Mouse (Mus musculus): ENCODE results near the gene Olfr319. TPM values are rescaled to one million over a fixed set of nuclear protein-coding genes. Genes with fewer than 3 reads are reported as not detected.
"Not testable (repeated sequence)": the region's sequence is repeated elsewhere in the genome, so short reads cannot be mapped to it uniquely, and the experiment has no call there.

Gene Olfr319
- not detected in 2 replicates for polyA plus RNA-seq (2016; fragmentation: Nextera tagmentation; extraction: Ambion mirVana)

DNA sequence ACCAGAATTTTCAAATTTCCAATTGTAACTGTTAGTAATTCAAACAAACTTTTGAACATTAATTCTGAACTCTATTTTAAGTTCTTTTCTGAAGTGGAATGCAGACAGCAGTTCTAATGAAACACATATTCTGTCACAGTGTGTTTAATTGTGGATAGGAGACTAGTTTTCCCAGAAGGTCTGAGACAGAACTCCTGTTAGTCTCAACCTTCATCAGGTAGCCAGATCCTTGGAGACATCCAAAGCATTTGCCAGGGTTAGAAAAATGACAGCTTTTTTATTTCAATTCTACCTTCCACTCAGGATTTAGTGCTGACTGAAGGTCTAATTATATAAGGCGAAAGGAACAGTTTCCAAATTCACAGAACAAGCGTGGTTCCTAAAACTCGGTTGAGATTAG, at the start of gene Olfr319:
Gene Olfr319 (plus strand): TSS at position 301 of the 400 bp plus-strand sequence.
- Histone ChIP-seq H3K9me3 (replicated peaks) (peaks cover 19% of the 10 kb centered on the region), H3K27ac (replicated peaks) (no peak within 1 kb of the TSS), H3K27me3 (ENCODE audit: low read depth, poor library complexity, severe bottlenecking) (no peaks in the 10 kb centered on the region), H3K4me3 (no peak within 1 kb of the TSS), H3K4me1 (no peaks in the 10 kb centered on the region), H3K36me3 (no peaks in the 10 kb centered on the region)
- 90% methylated on average over 3 of the region's 3 CpGs for WGBS
- DNase-seq (ENCODE audit: low spot score), result no peak

DNA sequence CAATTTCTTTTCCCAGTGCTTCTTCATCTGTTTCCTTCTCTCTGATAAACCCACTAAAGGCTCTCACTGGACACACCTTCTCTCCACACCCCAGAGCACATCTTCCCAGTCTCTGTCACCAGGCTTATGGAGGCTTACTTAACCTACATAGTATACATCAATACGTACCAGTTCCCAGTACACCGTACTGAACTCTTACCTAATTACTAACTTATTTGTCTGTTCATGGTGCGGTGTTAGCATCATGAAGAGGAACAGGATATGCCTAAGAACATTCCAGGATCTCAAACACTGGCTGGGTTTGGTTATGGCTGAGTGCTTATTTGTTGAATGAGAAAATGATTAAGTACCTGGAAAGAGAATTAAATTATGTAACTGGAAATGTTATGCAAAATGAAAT, 43.8 kb upstream of the Olfr319 start:
- Histone ChIP-seq H3K27ac (replicated peaks) (no peak overlapping the region), H3K36me3 (no peaks in the 10 kb centered on the region), H3K9me3 (replicated peaks) (no peaks in the 10 kb centered on the region), H3K27me3 (ENCODE audit: low read depth, poor library complexity, severe bottlenecking) (no peaks in the 10 kb centered on the region), H3K4me1 (no peaks in the 10 kb centered on the region), H3K4me3 (no peak overlapping the region)
- no peak for DNase-seq (ENCODE audit: low spot score)
- WGBS, result 89% methylated on average over 3 of the region's 3 CpGs

DNA sequence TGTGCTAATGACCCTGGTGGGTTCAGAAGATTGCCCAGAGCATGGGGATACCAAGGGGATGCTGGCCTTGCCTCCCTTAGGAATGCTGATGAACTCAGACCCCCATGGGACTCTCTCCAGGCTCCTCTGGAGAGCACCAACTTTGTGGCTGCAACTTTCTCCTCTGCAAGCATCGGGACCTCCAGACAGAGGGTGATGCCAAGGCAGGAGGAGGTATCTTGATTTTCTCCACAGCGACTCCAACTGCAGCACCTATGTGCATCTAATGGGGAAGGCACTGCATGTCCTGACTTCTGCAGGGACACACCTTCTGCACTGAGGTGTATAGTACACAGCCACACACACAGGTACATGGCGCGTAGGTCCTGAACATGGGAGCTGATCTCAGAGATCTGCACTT, 40.4 kb upstream of the Olfr319 start, which contains the start of gene Olfr322:
Gene Olfr322 (plus strand): TSS at position 187 of the 400 bp plus-strand sequence.
- H3K36me3 ChIP-seq, result no peaks in the 10 kb centered on the region
- H3K4me1 ChIP-seq, result no peaks in the 10 kb centered on the region
- H3K27me3 ChIP-seq (ENCODE audit: low read depth, poor library complexity, severe bottlenecking), result no peaks in the 10 kb centered on the region
- no peak within 1 kb of the TSS for H3K4me3 ChIP-seq
- no peak within 1 kb of the TSS for H3K27ac ChIP-seq (replicated peaks)
- no peaks in the 10 kb centered on the region for H3K9me3 ChIP-seq (replicated peaks)
- no peak for DNase-seq (ENCODE audit: low spot score)
- 89% methylated on average over 4 of the region's 4 CpGs for WGBS

DNA sequence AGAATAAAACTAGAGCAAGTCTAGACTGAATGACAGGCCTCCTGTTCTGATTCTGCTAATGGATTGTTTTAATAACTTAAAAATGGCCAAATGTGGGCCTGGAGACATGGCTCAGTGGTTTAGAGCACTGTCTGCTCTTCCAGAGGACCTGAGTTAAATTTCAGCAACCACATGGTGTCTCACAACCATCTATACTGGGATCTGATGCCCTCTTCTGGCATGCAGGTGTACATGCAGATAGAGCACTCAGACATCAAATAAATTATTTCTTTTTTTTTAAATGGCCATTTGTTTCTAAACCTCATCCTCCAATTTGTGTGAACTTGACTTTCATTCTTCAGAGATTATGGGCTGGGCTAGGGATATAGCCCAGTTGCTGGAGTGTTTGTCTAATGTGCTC, 29.7 kb upstream of the Olfr319 start:
- no peak for DNase-seq (ENCODE audit: low spot score)
- no peaks in the 10 kb centered on the region for H3K9me3 ChIP-seq (replicated peaks)
- no peaks in the 10 kb centered on the region for H3K4me1 ChIP-seq
- no peak overlapping the region for H3K4me3 ChIP-seq
- H3K36me3 ChIP-seq, result no peaks in the 10 kb centered on the region
- no peak overlapping the region for H3K27ac ChIP-seq (replicated peaks)
- H3K27me3 ChIP-seq (ENCODE audit: low read depth, poor library complexity, severe bottlenecking), result no peaks in the 10 kb centered on the region

DNA sequence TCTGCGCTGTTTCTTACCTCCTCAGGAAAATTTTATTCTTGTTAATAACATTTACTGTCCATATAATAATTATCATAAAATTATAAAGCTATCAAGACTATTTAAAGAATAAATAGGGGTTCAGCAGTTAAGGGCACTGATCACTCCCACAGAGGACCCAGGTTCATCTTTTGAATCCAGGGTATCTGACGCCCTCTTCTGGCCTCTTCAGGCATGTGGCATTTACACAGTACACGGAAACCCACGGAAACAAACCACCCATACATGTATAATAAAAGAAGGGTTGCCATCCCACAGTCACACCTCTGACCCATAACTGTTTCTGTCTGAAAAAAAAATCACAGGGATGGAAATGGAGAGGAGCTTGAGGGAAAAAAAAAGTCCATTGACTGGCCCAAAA, 27.1 kb upstream of the Olfr319 start:
- DNase-seq (ENCODE audit: low spot score), result no peak
- H3K4me1 ChIP-seq, result no peaks in the 10 kb centered on the region
- H3K36me3 ChIP-seq, result no peaks in the 10 kb centered on the region
- no peak overlapping the region for H3K4me3 ChIP-seq
- H3K9me3 ChIP-seq (replicated peaks), result no peaks in the 10 kb centered on the region
- no peak overlapping the region for H3K27ac ChIP-seq (replicated peaks)
- 56% methylated on average over 4 of the region's 4 CpGs for WGBS
- no peaks in the 10 kb centered on the region for H3K27me3 ChIP-seq (ENCODE audit: low read depth, poor library complexity, severe bottlenecking)

DNA sequence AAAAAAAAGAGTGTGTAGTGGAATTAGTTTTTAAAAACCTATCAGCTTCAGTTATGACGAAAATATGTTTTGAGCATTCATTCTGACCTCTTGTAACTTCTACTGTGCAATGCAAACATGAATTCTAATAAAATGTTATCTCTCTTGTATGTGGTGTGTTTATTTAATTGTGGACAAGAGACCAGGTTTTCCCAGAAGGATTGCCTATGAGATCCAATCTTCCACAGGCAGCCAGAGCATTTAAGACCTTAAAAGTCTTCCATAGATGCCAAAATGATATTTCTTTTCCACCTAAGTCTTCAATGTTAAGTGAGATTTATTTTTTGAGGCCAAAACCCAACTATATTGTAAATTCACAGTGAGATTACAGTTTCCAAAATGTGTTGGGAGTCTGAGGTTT, 18.2 kb upstream of the Olfr319 start, which contains the start of gene Olfr320:
Gene Olfr320 (plus strand): TSS at position 301 of the 400 bp plus-strand sequence.
- H3K9me3 ChIP-seq (replicated peaks), result no peaks in the 10 kb centered on the region
- no peak within 1 kb of the TSS for H3K27ac ChIP-seq (replicated peaks)
- H3K27me3 ChIP-seq (ENCODE audit: low read depth, poor library complexity, severe bottlenecking), result no peaks in the 10 kb centered on the region
- H3K4me3 ChIP-seq, result no peak within 1 kb of the TSS
- whole genome bisulfite sequencing, result 79% methylated on average over 1 of the region's 1 CpGs
- H3K4me1 ChIP-seq, result no peaks in the 10 kb centered on the region
- no peaks in the 10 kb centered on the region for H3K36me3 ChIP-seq
- DNase-seq (ENCODE audit: low spot score), result no peak

DNA sequence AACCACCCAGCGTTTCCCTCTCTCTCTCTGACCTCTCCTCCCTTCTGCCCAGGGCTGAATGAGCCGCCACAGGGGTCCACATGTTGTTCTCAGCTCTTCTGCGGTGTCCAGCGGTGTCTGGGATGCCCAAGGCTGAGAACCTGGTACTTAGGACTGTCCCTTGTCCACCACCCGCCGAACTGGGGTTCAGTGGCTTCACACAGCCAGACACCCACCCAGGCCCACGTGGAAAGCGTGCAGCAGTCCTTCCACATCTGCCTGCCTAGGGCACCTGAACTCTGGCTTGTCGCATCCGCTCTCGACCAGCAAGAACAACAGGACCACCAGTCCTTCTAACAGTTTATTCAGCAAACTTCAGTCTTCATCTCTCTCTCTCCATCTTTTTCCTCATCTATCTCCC, 10.1 kb downstream of the Olfr319 start:
- Histone ChIP-seq H3K4me1 (no peaks in the 10 kb centered on the region), H3K27ac (replicated peaks) (no peak overlapping the region), H3K4me3 (no peak overlapping the region), H3K27me3 (ENCODE audit: low read depth, poor library complexity, severe bottlenecking) (no peaks in the 10 kb centered on the region), H3K9me3 (replicated peaks) (no peaks in the 10 kb centered on the region; the same call in 1 of the 2 replicates), H3K36me3 (no peaks in the 10 kb centered on the region)
- 79% methylated on average over 11 of the region's 11 CpGs for WGBS
- DNase-seq (ENCODE audit: low spot score), result no peak

DNA sequence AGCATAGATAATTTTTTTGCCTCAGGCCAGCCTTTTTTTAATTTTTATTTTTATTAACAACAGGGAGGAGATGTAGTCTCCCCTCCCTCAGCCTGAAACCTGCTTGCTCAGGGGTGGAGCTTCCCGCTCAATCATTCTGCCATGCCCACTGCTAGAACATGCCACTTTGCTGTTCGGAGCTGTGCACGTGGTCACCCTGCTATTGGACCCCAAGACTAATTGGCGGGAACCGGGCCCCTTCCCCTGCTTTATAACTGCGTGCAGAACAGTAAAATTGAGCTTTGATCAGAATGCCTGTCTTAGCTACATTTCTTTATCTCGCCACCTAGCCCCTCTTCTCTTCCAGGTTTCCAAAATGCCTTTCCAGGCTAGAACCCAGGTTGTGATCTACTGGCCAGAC, 18.8 kb downstream of the Olfr319 start:
- not testable (repeated sequence) for H3K9me3 ChIP-seq (replicated peaks); H3K4me3 ChIP-seq; H3K27ac ChIP-seq (replicated peaks); DNase-seq (ENCODE audit: low spot score); H3K27me3 ChIP-seq (ENCODE audit: low read depth, poor library complexity, severe bottlenecking); H3K4me1 ChIP-seq; H3K36me3 ChIP-seq
- WGBS, result 92% methylated on average over 7 of the region's 7 CpGs

DNA sequence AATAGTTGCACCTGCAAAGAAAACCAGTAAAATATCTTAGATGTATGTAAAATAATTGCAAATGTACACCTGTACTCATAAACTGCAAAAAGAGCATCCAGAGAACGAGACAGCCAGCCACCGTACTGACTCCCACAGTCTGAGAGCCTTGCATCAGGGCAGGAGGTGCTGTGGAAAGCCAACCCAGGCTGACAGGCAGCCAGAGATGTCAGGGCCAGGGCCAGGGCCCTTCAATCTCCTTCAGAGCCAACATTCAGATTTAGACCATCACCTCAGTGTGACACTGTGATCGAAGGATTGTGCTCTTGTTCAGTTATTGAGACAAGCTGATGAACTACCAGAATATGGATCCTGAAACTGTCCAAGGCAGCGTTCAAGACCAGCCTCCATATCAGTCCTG, 20.7 kb downstream of the Olfr319 start:
- no peaks in the 10 kb centered on the region for H3K4me1 ChIP-seq
- WGBS, result 86% methylated on average over 4 of the region's 4 CpGs
- DNase-seq (ENCODE audit: low spot score), result no peak
- H3K27ac ChIP-seq (replicated peaks), result no peak overlapping the region
- no peaks in the 10 kb centered on the region for H3K27me3 ChIP-seq (ENCODE audit: low read depth, poor library complexity, severe bottlenecking)
- no peak overlapping the region for H3K4me3 ChIP-seq
- H3K9me3 ChIP-seq (replicated peaks), result no peaks in the 10 kb centered on the region
- no peaks in the 10 kb centered on the region for H3K36me3 ChIP-seq

DNA sequence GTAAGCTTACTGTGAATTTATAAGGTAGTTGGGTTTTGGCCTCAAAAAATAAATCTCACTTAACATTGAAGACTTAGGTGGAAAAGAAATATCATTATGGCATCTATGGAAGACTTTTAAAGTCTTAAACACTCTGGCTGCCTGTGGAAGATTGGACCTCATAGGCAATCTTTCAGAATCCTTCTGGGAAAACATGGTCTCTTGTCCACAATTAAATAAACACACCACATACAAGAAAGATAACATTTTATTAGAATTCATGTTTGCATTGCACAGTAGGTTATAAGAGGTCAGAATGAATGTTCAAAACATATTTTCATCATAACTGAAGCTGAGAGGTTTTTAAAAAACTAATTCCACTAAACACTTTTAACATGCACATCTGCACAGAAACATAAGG, 25.0 kb downstream of the Olfr319 start, which contains the start of gene Olfr318:
Gene Olfr318 (minus strand): TSS at position 101 of the 400 bp plus-strand sequence.
- Histone ChIP-seq H3K4me1 (no peaks in the 10 kb centered on the region), H3K27ac (replicated peaks) (no peak within 1 kb of the TSS), H3K9me3 (replicated peaks) (no peaks in the 10 kb centered on the region), H3K36me3 (no peaks in the 10 kb centered on the region), H3K4me3 (no peak within 1 kb of the TSS), H3K27me3 (ENCODE audit: low read depth, poor library complexity, severe bottlenecking) (no peaks in the 10 kb centered on the region)
- no peak for DNase-seq (ENCODE audit: low spot score)

DNA sequence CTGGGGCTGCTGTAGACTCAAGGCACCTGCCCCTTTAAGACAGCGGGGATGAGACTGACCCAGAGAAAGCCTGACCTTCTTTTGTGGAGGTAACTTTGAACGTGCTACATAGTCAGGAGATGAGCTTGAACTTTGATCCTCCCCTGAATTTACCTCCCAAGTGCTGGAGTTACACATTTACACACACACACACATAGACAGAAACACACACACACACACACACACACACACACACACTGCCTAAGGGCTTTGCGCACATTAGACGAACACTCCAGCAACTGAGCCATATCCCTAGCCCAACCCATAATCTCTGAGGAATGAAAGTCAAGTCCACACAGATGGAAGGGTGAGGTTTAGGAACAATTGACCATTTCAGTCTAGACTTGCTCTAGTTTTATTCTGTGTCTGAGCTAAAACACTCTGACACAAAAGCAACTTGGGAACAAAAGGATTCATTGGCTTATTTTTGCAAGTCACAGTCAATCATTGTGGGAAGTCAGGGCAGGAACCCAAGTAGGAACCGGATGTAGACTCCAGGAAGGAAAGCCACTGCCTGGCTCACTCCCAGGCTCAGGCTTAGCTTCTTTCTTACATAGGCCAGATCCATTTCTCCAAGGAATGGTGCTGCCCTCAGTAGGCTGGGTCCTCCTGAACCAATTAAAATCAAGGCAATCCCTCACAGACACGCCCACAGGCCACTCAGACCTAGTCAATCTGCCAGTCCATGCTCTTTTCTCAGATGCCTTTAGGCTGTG, 29.1 kb downstream of the Olfr319 start:
- 88% methylated on average over 6 of the region's 6 CpGs for WGBS
- not testable (repeated sequence) for H3K27ac ChIP-seq (replicated peaks); H3K4me3 ChIP-seq; H3K27me3 ChIP-seq (ENCODE audit: low read depth, poor library complexity, severe bottlenecking); H3K36me3 ChIP-seq; H3K9me3 ChIP-seq (replicated peaks); DNase-seq (ENCODE audit: low spot score); H3K4me1 ChIP-seq

DNA sequence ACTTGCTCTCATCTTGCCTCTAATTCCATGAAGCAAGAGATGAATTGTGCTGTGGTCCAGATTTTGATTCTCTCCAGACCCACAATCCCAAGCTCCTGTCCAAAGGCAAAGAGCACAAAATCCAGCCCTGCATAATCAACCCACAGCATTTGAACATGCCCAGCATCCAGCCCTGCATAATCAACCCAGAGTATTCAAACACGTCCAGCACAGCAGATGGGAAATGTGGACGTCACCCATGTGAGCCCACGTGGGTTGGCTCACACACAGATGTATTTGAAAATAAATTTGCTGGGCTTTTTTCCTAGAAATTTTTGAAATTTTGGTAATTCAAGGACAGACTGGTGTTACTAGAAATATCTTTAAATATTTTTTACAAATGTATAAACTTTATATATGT, 34.4 kb downstream of the Olfr319 start:
- Histone ChIP-seq H3K4me3 (no peak overlapping the region), H3K27me3 (ENCODE audit: low read depth, poor library complexity, severe bottlenecking) (no peaks in the 10 kb centered on the region), H3K4me1 (peaks cover 3% of the 10 kb centered on the region; the same call in 1 of the 2 replicates), H3K27ac (replicated peaks) (no peak overlapping the region), H3K9me3 (replicated peaks) (no peaks in the 10 kb centered on the region), H3K36me3 (no peaks in the 10 kb centered on the region)
- DNase-seq (ENCODE audit: low spot score), result no peak
- 74% methylated on average over 3 of the region's 3 CpGs for WGBS

DNA sequence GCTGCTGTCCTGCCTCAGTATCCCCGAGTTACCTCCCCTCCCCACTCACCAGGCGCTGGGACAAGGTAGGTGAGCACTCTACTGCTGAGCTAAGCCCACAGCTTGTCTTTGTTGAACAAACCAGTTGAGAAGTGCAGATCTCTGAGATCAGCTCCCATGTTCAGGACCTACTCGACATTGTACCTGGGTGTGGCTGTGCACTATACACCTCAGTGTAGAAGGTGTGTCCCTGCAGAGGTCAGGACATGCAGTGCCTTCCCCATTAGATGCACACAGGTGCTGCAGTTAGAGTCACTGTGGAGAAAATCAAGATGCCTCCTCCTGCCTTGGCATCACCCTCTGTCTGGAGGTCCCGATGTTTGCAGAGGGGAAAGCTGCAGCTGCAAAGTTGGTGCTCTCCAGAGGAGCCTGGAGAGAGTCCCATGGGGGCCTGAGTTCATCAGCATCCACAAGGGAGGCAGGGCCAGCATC, 39.9 kb downstream of the Olfr319 start, which contains the start of gene Olfr317:
Gene Olfr317 (minus strand): TSS at position 421 of the 471 bp plus-strand sequence.
- no peaks in the 10 kb centered on the region for H3K36me3 ChIP-seq
- no peak within 1 kb of the TSS for H3K4me3 ChIP-seq
- DNase-seq (ENCODE audit: low spot score), result no peak
- no peaks in the 10 kb centered on the region for H3K27me3 ChIP-seq (ENCODE audit: low read depth, poor library complexity, severe bottlenecking)
- 89% methylated on average over 4 of the region's 4 CpGs for WGBS
- H3K4me1 ChIP-seq, result peaks cover 3% of the 10 kb centered on the region; the same call in 1 of the 2 replicates
- H3K9me3 ChIP-seq (replicated peaks), result no peaks in the 10 kb centered on the region
- H3K27ac ChIP-seq (replicated peaks), result no peak within 1 kb of the TSS
